Mouse (Mus musculus): Measurements from ENCODE around the gene Pnrc1.
A peak's percentile ranks its signal among the peaks of the same experiment; 100 is the strongest.
"Not testable (repeated sequence)": the region's sequence is repeated elsewhere in the genome, so short reads cannot be mapped to it uniquely, and the experiment has no call there.

Gene Pnrc1

DNA sequence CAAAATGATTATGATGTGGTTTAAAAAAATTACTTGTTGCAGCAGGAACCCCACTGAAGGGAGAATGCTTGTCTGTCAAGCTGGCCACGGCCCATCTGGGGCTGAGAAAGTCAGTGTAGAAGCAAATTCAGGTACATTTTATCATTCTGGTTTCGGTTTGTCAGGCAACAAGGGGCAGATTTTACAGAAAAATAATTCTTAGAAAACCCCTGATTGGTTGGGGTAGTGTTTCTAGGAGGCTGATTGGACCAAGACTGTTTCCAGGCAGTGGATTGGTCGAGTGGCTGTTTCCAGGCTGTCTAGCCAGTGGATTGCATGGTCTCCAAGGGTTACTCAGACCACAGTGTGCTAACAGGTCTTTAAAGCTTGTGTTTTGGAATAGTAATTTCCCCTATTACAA is at the start of gene Pnrc1:
Pnrc1 (minus strand) TSS at position 162 of the 400 bp plus-strand sequence.
- no peak for DNase-seq (ENCODE audit: low read depth in 1 of 2, low spot score in 2 of 2)

DNA sequence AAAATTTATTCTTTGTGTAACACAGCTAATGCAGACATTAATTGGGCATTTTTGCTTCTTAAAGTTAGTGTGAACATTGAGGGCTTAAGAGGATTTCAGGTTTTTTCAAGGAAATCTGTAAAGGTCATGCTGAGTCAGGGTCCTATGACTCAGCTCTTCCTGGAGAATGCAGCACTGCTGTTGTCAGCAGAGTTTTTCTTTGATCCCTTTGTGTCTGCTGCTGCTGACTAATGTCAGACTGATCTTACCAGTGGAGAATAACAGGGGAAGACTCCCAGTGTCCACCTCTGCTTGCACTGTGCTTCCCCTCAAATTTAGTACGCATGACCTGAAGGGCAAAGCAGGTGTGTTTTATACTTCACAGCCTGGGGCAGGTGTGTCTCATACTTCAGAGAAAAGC is 48.0 kb upstream of the Pnrc1 start:
- no peak for DNase-seq (ENCODE audit: low read depth in 1 of 2, low spot score in 2 of 2)

DNA sequence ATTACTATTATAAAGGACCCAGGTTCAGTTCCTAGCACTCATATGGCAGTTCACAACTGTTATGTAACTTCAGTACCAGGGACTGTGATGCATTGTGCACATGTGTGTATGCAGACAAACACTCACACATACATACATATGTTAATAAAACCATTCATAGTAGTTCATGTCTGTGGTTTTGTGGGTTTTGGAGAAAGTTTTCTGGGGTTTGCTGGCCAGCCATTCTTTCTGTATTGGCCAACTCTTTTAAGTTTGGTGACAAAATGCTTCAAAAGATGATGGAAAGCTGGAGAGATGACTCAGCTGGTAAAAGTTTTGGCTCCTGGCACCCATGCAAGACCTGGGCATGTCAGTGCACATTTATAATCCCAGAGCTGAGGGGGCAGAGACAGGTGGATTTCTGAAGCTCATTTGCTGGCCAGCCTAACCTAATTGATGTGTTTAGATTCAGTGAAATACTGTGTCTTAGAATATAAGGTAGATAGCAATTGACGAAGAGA is 43.0 kb upstream of the Pnrc1 start:
- DNase-seq (ENCODE audit: low read depth in 1 of 2, low spot score in 2 of 2) = no peak

DNA sequence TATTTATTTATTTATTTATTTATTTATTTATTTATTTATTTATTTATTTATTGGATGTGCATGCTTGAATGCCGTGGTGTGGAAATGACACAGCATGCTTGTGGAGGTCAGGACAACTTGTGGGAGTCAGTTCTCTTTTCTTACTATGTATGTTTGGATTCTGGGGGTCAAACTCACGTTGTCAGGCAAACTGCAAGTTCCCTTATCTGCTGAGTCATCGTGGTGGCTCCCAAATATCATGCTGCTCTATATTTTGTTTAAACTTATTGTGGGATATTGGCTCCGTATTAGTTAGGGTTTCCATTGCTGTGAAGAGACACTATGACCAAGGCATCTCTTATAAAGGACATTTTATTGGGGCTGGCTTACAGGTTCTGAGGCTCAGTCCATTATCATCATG is 41.2 kb upstream of the Pnrc1 start:
- no peak for DNase-seq (ENCODE audit: low read depth in 1 of 2, low spot score in 2 of 2)

DNA sequence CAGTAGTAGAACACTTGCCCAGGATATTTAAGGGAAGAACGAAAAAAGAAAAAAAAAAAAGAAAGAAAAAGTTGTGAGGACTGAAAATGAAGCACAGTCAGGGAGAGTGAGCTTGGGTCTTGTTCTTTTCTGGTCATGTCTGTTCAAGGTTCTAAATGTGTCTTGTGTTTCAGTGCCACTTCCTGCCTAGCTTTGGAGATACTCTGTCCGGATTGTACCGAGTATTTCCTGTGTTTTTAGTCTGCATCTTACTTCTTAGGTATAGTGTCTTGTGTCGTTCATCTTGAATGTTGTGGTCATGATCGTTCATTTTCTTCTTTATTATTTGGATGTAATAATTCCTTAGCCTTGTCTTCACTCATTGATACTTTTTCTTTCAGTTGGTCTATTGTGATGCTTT is 25.9 kb upstream of the Pnrc1 start:
- DNase-seq (ENCODE audit: low read depth in 1 of 2, low spot score in 2 of 2) = no peak

DNA sequence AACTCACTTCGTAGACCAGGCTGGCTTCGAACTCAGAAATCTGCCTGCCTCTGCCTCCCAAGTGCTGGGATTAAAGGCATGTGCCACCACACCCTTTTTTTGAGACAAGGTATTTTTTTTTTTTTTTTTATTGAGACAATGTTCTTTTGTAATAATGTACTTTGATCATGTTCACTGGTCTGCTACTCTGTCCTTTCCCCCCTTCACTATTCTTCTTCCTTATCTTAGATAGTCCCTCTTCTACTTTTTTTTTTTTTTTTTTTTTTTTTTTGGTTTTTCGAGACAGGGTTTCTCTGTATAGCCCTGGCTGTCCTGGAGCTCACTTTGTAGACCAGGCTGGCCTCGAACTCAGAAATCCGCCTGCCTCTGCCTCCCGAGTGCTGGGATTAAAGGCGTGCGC is 24.2 kb upstream of the Pnrc1 start:
- DNase-seq (ENCODE audit: low read depth in 1 of 2, low spot score in 2 of 2) = not testable (repeated sequence)

DNA sequence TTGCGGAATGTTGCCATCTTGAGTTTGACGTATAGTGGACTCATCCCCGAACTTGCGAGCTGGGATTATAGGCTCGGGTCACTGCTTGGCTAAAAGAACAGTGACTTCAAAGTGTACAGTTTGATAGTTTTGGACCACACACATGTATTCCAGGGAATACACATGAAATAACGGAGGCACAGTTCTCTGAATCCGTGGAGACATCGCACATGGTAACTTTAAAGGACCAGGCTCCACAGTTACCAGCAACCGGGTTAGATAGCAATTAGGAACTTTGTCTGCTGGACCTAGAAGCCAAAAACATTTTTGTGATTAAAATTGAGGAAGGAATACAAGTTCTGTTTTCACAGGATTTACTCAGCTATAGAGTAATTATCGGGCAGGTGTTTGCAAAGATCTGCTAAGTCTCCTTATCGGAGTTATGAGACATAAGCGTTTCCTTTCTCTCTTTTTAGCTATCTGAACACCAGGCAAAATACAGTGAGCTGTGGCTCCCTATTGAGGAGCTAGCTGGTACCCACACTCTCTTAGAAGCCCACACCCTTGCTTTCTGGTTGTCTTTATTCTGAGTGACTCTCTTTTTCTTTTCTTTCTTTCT is 21.0 kb upstream of the Pnrc1 start:
- no peak for DNase-seq (ENCODE audit: low read depth in 1 of 2, low spot score in 2 of 2)

DNA sequence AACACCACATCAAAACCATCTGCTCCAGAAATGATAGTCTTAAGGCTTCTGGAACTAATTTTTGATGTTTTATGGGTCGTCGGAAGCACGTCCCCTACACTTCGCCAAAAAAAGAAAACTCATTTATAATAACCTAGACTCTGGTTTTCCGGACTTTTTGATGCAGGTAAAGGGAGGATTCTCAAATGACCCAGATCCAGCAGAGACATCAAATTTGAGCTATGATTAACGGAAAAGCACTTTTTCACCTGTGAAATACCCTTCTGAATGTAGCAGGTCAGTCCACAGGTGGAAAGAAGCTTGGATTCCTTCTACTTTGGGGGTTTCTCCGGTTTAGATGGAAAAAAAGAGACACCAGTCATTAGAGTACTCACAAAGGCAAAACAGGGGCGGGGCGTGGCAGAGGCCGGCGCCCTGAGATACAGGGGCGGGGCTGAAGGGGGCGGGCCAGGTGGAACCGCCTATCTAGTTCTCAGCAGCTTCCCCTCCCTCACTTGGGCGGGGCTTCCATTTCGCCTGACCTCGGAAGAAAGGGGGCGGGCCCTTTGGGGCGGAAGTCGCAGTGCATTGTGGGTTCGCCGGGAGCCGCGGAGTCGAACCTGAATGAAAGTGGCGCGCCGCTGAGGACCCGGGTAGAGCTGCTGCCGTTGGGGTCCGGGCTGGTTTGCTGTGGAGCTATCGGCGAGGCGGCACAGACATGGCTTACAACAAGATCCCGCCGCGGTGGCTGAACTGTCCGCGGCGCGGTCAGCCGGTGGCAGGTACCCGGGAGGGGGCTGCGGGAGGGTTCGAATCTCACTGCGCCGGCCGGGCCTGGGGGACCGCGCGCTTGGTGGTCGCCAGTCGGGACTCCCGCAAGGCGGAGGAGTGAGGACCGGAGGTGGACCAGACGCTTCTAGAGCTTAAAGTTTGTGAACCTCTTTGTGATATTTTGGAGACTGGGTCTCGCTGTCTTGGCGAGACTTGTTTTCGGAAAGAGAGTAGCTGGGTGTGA is 20.1 kb upstream of the Pnrc1 start, which contains the start of gene Rngtt:
Rngtt (plus strand) TSS at position 548 of the 994 bp plus-strand sequence.
- DNase-seq (ENCODE audit: low read depth in 1 of 2, low spot score in 2 of 2) = peak; percentile 86 to 95

DNA sequence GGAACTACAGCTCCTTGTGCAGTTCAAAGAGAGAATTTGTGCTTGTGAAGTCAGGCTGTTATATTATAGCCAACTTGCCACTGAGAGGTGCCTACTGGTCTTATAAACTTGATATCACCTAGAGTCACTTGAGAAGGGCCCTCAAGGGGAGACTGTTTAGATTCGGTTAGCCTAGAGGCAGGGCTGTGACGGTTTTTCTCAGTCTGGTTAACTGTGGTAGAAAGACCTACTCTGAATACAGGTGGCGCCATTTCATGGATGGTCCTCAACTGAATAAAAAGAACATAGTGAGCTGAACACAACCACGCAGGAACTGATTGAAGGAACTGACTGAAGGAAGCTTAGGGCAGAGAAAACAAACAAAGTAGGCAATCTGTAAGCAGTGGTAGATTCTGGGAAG is 17.2 kb upstream of the Pnrc1 start:
- no peak for DNase-seq (ENCODE audit: low read depth in 1 of 2, low spot score in 2 of 2)

DNA sequence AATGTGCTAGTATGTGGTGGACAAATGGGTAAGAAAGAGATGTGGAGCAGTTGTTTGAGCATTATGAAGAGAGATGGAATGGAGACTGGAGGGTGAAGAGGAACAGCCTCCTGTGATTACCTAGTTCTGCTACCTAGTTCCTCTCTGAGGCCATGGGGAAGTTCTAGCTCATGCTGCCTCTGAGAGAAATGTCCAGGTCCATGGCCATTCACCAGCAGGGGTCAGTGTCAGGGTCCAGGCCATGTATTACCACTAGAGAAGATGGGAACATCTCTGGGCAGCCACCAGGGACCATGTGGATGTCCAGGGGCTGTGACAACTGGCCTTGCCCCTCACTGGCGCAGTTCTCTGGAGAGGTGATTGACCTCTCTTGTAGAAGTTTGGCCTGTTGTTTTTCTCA is 13.1 kb upstream of the Pnrc1 start:
- no peak for DNase-seq (ENCODE audit: low read depth in 1 of 2, low spot score in 2 of 2)

DNA sequence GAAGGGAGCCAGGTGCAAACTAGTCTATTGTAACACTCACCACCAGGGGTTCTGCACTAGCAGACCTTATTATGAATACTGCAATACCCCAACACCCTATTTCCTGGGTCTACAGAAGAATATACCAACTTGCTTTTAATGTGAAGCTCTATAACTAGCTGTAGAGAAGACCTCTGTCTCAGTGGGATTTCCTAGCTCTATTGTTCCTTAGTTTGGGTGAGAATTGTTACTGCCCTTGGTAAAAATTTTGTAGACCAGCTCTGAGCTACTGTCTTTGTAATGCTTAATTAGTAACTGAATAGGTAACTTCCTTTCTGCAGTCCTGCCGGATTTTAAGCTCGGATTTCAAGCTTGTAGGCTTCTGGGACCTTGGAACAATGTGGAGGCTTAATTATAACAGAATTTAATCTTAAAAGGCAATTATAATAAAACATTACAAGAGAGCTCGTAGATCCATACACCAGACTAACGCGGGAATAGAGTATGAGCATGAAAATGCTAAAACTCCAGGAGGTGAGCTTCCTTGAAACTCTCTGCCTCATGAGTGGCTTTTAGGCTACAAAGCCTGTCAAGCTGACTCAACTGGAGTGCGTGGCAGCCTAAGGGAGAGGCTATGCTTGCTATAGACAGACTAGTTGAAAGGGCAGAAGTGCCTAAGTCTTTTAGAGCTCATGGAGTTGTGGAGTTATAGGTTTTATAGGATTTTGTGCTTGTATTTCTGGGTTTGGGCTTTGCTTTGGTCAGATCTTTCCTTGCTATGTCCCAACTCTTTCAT is 11.1 kb upstream of the Pnrc1 start:
- not testable (repeated sequence) for DNase-seq (ENCODE audit: low read depth in 1 of 2, low spot score in 2 of 2)

DNA sequence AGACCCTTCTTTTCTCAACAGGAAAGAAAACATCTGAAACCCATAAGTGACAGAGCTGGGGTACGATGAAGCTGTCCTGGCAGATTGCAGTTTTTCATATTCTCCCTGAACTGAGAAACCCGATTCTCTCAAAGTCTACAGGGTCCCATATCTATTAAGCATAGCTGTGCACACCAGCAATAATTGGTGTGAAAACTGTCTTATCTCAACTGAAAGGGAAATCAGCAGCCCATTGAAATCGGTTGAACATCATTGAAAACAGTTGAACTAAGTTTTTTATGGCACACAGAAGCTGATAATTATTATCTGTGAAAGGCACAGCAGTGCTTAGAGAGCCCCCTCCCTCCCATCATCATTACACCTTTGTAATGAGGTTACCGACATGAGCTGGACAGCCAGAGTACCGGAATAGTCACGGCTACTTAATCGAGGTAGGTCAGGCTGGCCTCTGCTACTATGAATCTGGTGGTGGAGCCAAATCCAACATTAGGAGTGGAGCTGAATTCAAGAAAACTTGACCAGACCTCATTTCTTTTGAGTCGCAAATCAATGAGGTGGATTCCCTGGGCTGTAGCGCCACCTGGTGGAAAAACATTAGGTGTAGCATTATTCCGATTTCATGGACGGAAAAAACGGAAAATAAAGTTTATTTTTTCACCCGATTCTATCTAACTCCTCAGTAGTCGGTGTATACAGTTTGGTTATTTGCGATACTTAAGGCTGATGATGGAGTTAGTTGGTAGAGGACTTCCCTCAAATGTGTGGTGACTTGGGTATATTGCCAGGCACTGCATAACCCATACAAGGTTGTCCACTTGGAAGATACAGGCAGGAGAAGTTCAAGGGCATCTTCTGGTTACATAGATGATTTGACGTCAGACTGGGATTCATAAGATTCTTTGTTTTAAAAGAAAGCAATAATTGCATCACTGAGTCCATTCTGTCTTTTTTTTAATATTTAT is 2.7 kb upstream of the Pnrc1 start:
- peak in 1 of 2 experiments; percentile 61 for DNase-seq (ENCODE audit: low read depth in 1 of 2, low spot score in 2 of 2)

DNA sequence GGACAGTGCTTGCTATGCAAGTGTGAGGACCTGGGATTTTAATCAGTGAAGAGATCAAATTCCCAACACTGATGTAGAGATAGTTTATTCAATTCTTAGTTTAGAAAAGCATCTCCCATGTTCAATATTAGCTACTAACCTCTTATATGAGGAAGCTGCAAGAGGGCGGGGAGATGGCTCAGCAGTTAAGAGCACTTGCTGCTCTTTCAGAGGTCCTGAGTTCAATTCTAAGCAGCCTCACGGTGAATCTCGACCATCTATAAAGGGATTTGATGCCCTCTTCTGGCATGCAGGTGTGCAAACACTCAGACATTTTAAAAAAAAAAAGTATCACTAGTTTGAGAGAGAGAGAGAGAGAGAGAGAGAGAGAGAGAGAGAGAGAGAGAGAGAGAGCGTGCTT is 915 bp upstream of the Pnrc1 start:
- no peak for DNase-seq (ENCODE audit: low read depth in 1 of 2, low spot score in 2 of 2)

DNA sequence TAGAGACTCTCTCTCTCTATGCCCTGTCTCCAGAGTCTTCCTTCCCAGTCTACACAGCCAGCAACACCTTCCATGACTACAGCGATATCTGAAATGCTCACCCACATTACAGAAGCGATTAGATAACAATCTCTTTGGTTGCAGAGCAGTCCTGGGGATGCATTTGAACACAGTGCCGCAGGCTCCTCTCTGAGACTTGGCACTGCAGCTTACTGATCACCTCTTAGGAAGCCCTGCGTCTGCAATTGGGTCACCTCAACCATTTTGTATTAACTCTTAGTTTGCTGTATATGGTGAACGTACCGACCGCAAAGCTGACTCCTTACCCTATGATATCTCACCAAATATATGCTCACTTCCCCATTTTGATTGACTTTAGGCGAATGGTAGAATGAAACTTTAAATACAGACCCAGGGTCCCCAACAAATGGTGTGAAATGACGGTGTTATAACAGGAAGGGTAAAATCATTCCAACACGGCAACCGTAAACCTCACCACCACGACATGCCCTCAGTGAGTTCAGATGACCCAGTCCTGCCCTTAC is 785 bp downstream of the Pnrc1 start:
- DNase-seq (ENCODE audit: low read depth in 1 of 2, low spot score in 2 of 2) = no peak

DNA sequence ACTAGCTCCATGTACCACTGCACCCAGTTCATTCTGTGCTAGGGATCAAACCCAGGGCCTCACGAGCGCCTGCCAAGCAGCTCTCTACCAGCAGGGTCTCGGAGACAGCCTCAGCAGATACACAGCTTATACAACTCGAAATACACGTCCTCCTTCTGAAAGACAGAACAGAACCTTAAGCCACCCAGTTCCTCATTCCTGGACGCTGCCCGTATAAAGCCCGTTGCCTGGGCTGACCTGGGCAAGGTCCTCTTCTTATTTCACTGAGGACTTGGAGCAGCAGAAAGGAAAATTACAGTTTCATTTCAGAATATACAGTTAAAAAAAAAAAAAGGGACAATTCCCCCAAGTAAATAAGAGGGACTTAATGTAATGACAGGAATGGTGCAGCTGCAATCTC is 4.5 kb downstream of the Pnrc1 start:
- DNase-seq (ENCODE audit: low read depth in 1 of 2, low spot score in 2 of 2) = no peak

DNA sequence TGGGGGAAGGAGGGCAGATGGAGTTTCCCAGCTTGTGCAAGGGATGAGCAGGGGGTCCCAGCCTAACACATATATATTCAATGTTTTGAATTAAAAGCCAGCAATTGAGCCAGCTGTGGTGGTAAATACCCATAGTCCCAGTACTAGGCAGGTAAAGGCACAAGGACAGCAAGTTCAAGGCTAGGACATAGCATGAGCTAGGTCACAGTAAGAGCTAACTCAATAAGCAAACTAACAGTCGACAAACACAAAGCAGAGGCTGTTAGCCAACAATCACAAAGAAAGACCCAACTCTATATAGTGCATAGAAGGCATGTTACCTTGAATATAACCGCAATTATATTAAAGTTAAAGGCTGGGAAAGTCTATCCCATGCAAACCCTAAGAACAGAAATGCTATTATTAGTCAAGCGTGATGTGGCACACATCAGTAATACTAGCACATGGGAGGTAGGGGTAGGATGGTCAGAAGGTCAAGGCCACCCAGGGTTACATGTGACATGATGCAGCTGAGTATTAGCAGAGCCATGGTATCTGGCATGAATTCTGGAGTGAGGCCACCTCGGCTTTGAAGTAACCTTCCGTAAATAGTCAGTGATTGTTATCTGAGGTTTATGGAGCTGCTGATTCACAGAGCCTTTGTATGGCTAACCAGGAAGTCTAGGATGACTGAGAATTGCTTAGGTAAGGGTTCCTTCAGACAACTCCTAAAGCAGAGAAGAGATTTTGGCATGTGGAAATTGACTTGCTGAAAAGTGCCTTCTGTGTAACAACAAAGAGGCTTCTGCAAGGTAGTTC is 5.7 kb downstream of the Pnrc1 start:
- DNase-seq (ENCODE audit: low read depth in 1 of 2, low spot score in 2 of 2) = no peak

DNA sequence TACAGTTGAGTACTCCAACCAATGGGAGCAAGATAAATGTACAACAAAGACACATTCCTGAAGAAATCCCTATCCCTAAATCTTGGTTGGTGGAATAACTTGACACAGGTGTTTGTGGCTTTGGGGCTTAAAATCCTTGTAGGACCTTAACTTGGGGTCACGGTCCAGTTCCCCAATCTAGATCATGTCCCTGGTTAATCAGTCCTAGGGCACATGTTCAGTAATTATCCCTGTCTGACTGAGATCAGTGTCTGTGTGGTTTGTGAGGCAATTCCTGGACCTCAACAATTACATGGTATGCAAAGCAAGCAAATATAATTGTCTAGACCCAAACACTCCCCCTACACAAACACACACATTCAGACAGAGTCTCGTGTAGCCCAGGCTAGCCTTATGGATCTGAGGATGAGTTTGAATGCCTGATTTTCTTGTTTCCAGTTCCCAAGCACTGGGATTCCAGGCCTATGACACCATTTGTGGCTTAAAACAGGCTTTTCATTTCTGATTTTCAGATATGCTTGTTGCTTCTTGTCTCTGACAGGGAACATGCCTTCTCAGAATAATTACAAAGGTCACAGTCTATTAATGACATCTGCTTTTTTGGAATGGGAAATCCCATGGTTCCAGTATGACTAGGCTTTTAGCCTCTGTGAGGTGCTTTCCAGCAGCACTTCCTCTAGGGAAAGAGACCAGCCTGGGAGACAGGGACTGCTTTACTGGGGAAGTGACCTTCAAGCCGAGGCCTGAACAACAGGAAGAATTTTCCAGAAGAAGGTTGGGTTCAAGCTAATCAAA is 7.9 kb downstream of the Pnrc1 start:
- DNase-seq (ENCODE audit: low read depth in 1 of 2, low spot score in 2 of 2) = no peak

DNA sequence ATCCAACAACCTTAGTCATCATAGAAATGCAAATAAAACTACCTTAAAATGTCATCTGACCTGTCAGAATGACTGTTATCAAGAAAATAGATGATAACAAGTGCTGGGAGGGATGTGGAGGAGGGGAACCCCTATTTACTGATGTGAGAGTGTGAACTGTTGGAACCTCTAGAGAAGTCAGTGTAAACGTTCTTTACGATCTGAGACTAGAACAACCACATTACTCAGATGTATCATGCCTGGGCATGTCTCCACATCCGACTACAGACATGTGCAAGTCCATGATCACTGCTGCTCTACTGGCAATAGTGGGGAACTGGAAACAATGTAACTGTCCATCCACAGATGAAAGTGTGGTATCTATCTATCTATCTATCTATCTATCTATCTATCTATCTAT is 16.5 kb downstream of the Pnrc1 start:
- DNase-seq (ENCODE audit: low read depth in 1 of 2, low spot score in 2 of 2) = no peak
